Mouse (Mus musculus): ENCODE measurements around the gene Atg2b. TPM values are rescaled to one million over a fixed set of nuclear protein-coding genes. Genes with fewer than 3 reads are reported as not detected.

The Atg2b gene
- polyA plus RNA-seq (2014; fragmentation: Nextera tagmentation; extraction: Ambion mirVana) = 26.3 and 28.2 TPM in 2 replicates

- Histone ChIP-seq H3K9me3 (ENCODE audit: control insufficient read depth, low read length) (no peaks in the 10 kb centered on the region), H3K4me3 (ENCODE audit: low read depth, low read length) (peak within 1 kb of the TSS; percentile 98), H3K4me1 (replicated peaks; ENCODE audit: control insufficient read depth, insufficient read depth, low read length) (peaks cover 21% of the 10 kb centered on the region; the same call in 1 of the 2 replicates), H3K9ac (ENCODE audit: low read depth, low read length) (peak within 1 kb of the TSS; percentile 98), H3K36me3 (ENCODE audit: control insufficient read depth, insufficient read depth, low read length) (0 out of 2 replicates have a peak, but pooled peaks cover 4% of the 10 kb centered on the region), H3K27ac (ENCODE audit: low read depth, low read length) (peak within 1 kb of the TSS; percentile 82), H3K27me3 (replicated peaks; ENCODE audit: control insufficient read depth, insufficient read depth, low read length) (no peaks in the 10 kb centered on the region), H3K4me2 (peak within 1 kb of the TSS; percentile 80)
- WGBS = under 1% methylated on average over 73 of the region's 73 CpGs
- ATAC-seq (replicated peaks; ENCODE audit: low FRiP score) (peak; percentile 88), DNase-seq (ENCODE audit: low spot score) (peak; percentile 97)
Observed at GRCm38 (mm10) chr12:105685001-105685691, at the start of gene Atg2b. Gene Atg2b (minus strand): TSS chr12:105685211.

DNA sequence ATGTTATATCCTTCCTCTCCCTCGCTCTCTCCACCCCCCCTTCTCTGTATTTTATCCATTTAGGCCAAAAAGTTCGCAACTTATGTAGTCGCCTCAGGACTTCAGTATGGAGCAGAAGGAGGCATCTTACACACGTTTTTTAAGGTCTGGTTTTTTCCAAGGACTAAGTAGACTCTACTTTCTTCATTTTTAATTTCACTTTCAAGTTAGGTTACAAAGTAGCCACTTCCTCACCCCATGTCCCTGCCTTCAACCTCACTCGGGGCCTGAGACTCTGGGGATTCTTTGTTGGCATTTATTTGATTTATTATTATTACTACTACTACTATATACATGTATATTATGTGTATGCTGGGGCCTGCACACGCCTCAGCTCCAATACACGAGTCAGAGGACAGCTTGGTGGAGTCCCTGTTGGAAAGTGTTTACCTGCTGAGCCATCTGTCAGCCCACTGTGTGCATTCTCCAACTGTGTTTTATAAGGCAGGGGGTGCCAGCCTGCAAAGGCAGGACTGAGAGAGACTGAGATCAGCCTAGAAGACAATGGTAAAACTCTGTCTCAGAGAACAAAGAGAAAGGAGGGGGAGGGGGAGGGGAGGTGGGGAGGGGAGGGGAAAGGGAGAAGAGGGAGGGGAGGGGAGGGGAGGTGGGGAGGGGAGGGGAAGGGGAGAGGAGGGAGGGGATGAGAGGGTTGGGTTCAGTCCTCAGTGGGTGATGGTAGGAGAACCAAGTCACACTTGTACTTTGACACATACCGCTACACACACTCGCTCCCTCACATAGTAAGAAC lies 48.6 kb upstream of the Atg2b start:
- Histone ChIP-seq H3K9me3 (ENCODE audit: control insufficient read depth, low read length) (peaks cover 2% of the 10 kb centered on the region; the same call in 1 of the 2 replicates), H3K4me3 (ENCODE audit: low read depth, low read length) (no peak overlapping the region), H3K4me1 (replicated peaks; ENCODE audit: control insufficient read depth, insufficient read depth, low read length) (peaks cover 8% of the 10 kb centered on the region), H3K36me3 (ENCODE audit: control insufficient read depth, insufficient read depth, low read length) (no peaks in the 10 kb centered on the region), H3K4me2 (no peak overlapping the region), H3K27me3 (replicated peaks; ENCODE audit: control insufficient read depth, insufficient read depth, low read length) (no peaks in the 10 kb centered on the region), H3K9ac (ENCODE audit: low read depth, low read length) (no peak overlapping the region), H3K27ac (ENCODE audit: low read depth, low read length) (no peak overlapping the region)
- DNase-seq (ENCODE audit: low spot score) (no peak), ATAC-seq (replicated peaks; ENCODE audit: low FRiP score) (no peak)
- 74% methylated on average over 9 of the region's 9 CpGs for WGBS

DNA sequence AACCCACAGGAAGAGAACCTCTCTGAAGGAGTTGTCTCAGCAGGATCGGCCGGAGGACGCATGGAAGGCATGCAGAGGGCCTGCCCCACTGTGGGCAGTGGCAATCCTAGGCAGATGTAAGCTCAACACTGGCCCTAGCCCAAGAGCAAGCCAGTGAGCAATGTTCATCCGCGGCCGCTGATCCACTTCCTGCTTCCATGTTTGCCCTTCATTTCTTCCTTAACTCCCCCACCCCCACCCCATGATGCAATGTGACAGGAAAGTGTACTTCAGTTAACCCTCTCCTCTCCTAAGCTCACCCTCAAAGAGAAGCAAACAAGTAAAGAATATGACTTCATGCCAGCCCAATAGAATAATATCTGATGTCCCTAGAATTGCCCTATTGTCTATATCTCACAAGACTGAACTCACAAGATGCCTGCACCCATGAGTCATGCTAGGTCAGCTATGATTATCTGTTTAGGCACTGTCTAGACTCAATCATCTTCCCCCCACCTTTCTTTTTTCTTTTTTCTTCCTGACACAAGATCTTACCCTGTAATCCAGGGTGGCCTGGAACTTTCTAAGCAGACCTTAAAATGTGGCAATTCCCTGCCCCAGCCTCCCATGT lies 45.9 kb upstream of the Atg2b start:
- Histone ChIP-seq H3K27me3 (replicated peaks; ENCODE audit: control insufficient read depth, insufficient read depth, low read length) (no peaks in the 10 kb centered on the region), H3K27ac (ENCODE audit: low read depth, low read length) (no peak overlapping the region), H3K4me2 (no peak overlapping the region), H3K4me3 (ENCODE audit: low read depth, low read length) (no peak overlapping the region), H3K4me1 (replicated peaks; ENCODE audit: control insufficient read depth, insufficient read depth, low read length) (peaks cover 14% of the 10 kb centered on the region), H3K9ac (ENCODE audit: low read depth, low read length) (no peak overlapping the region), H3K36me3 (ENCODE audit: control insufficient read depth, insufficient read depth, low read length) (no peaks in the 10 kb centered on the region), H3K9me3 (ENCODE audit: control insufficient read depth, low read length) (no peaks in the 10 kb centered on the region)
- no peak for DNase-seq (ENCODE audit: low spot score)
- 68% methylated on average over 6 of the region's 6 CpGs for WGBS
- ATAC-seq (replicated peaks; ENCODE audit: low FRiP score) = no peak

DNA sequence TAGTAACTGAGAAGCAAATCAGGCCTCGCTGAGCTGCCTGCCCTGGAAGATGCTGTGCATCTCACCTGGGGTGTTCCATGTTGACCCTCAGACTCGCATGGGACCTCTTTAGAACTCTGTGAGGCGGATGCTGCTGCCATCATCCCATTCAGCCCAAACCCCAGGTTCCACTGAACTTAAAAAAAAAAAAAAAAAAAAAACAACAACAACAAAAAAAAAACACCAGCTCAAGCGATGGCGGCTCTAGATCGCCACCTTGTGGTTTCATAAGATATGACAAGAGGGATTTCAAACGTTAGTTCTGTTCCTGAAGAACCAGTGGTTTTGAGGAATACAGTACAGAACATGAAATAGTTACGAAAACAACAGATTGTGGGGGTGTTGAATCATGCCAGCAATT lies 43.0 kb upstream of the Atg2b start:
- Histone ChIP-seq H3K27ac (ENCODE audit: low read depth, low read length) (peak overlapping the region; percentile 89), H3K4me1 (replicated peaks; ENCODE audit: control insufficient read depth, insufficient read depth, low read length) (peaks cover 24% of the 10 kb centered on the region), H3K9me3 (ENCODE audit: control insufficient read depth, low read length) (no peaks in the 10 kb centered on the region), H3K4me3 (ENCODE audit: low read depth, low read length) (no peak overlapping the region), H3K9ac (ENCODE audit: low read depth, low read length) (no peak overlapping the region), H3K27me3 (replicated peaks; ENCODE audit: control insufficient read depth, insufficient read depth, low read length) (no peaks in the 10 kb centered on the region), H3K36me3 (ENCODE audit: control insufficient read depth, insufficient read depth, low read length) (no peaks in the 10 kb centered on the region), H3K4me2 (peak overlapping the region; percentile 28; the same call in 1 of the 2 replicates)
- DNase-seq (ENCODE audit: low spot score) (no peak), ATAC-seq (replicated peaks; ENCODE audit: low FRiP score) (no peak)
- WGBS = 23% methylated on average over 8 of the region's 8 CpGs

- WGBS = 59% methylated on average over 3 of the region's 3 CpGs
- Histone ChIP-seq H3K27me3 (replicated peaks; ENCODE audit: control insufficient read depth, insufficient read depth, low read length) (no peaks in the 10 kb centered on the region), H3K9ac (ENCODE audit: low read depth, low read length) (0 out of 2 replicates have a peak overlapping the region, but pooled peaks have one; percentile 40), H3K36me3 (ENCODE audit: control insufficient read depth, insufficient read depth, low read length) (no peaks in the 10 kb centered on the region), H3K4me1 (replicated peaks; ENCODE audit: control insufficient read depth, insufficient read depth, low read length) (peaks cover 24% of the 10 kb centered on the region), H3K4me3 (ENCODE audit: low read depth, low read length) (no peak overlapping the region), H3K27ac (ENCODE audit: low read depth, low read length) (peak overlapping the region; percentile 89), H3K4me2 (peak overlapping the region; percentile 49), H3K9me3 (ENCODE audit: control insufficient read depth, low read length) (no peaks in the 10 kb centered on the region)
- DNase-seq (ENCODE audit: low spot score) = no peak
- ATAC-seq (replicated peaks; ENCODE audit: low FRiP score) = peak; percentile 87
Observed at GRCm38 (mm10) chr12:105727268-105727667, 42.3 kb upstream of the Atg2b start.

DNA sequence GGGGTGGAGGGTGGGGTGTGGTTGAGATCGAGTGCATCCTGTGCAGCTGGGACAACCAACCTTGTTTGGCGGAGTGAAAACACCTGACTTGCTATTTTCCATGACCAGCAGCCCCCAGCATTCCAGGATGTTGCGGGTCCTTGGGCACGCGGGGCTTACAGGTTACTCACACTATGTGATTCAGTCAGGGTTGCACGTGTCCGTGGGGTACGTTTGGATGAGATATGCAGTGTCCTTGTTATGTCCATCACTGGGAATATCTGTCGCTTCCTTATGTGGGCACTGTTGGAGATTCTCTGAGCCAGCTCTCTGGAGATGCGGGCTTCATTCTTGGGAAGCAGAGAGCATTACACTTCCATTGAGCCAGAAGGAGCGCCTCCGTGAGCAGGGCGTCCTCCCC lies 40.7 kb upstream of the Atg2b start:
- Histone ChIP-seq H3K4me2 (no peak overlapping the region), H3K9ac (ENCODE audit: low read depth, low read length) (no peak overlapping the region), H3K4me1 (replicated peaks; ENCODE audit: control insufficient read depth, insufficient read depth, low read length) (peaks cover 20% of the 10 kb centered on the region), H3K4me3 (ENCODE audit: low read depth, low read length) (no peak overlapping the region), H3K27me3 (replicated peaks; ENCODE audit: control insufficient read depth, insufficient read depth, low read length) (no peaks in the 10 kb centered on the region), H3K27ac (ENCODE audit: low read depth, low read length) (peak overlapping the region; percentile 19; the same call in 1 of the 2 replicates), H3K36me3 (ENCODE audit: control insufficient read depth, insufficient read depth, low read length) (no peaks in the 10 kb centered on the region), H3K9me3 (ENCODE audit: control insufficient read depth, low read length) (no peaks in the 10 kb centered on the region)
- 78% methylated on average over 13 of the region's 13 CpGs for WGBS
- DNase-seq (ENCODE audit: low spot score) (no peak), ATAC-seq (replicated peaks; ENCODE audit: low FRiP score) (no peak)

- ATAC-seq (replicated peaks; ENCODE audit: low FRiP score) (peak; percentile 80), DNase-seq (ENCODE audit: low spot score) (no peak)
- peak overlapping the region; percentile 27 for H3K4me2 ChIP-seq
- H3K27ac ChIP-seq (ENCODE audit: low read depth, low read length) = peak overlapping the region; percentile 82
- H3K36me3 ChIP-seq (ENCODE audit: control insufficient read depth, insufficient read depth, low read length) = no peaks in the 10 kb centered on the region
- H3K9ac ChIP-seq (ENCODE audit: low read depth, low read length) = no peak overlapping the region
- WGBS = 26% methylated on average over 1 of the region's 1 CpGs
- H3K27me3 ChIP-seq (replicated peaks; ENCODE audit: control insufficient read depth, insufficient read depth, low read length) = no peaks in the 10 kb centered on the region
- no peak overlapping the region for H3K4me3 ChIP-seq (ENCODE audit: low read depth, low read length)
- H3K9me3 ChIP-seq (ENCODE audit: control insufficient read depth, low read length) = no peaks in the 10 kb centered on the region
- peaks cover 20% of the 10 kb centered on the region for H3K4me1 ChIP-seq (replicated peaks; ENCODE audit: control insufficient read depth, insufficient read depth, low read length)
Observed at GRCm38 (mm10) chr12:105724616-105725015, 39.6 kb upstream of the Atg2b start.

DNA sequence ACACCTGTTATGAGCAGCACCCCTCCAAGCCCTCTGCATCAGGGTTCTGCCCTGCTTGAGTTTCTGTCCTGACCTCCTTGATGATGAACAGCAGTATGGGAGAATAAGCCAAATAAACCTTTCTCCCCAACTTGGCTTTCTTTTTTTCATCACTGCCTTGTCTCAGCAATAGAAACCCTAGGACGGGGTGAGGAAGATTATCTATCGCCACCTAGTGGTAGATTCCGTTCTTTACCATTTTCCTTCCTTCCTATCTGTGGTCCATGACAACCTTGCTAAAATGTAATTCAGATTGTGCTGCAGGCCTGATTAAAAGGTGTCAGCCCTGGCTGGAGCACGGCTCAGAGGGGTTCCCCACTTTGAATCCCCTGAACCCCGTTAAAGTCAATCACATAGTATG lies 37.6 kb upstream of the Atg2b start:
- no peak overlapping the region for H3K9ac ChIP-seq (ENCODE audit: low read depth, low read length)
- 2% methylated on average over 5 of the region's 5 CpGs for WGBS
- DNase-seq (ENCODE audit: low spot score) (peak; percentile 46), ATAC-seq (replicated peaks; ENCODE audit: low FRiP score) (no peak; the same call in 1 of the 2 replicates)
- no peak overlapping the region for H3K4me3 ChIP-seq (ENCODE audit: low read depth, low read length)
- H3K4me2 ChIP-seq = no peak overlapping the region
- no peaks in the 10 kb centered on the region for H3K27me3 ChIP-seq (replicated peaks; ENCODE audit: control insufficient read depth, insufficient read depth, low read length)
- H3K9me3 ChIP-seq (ENCODE audit: control insufficient read depth, low read length) = no peaks in the 10 kb centered on the region
- H3K4me1 ChIP-seq (replicated peaks; ENCODE audit: control insufficient read depth, insufficient read depth, low read length) = peaks cover 25% of the 10 kb centered on the region
- no peak overlapping the region for H3K27ac ChIP-seq (ENCODE audit: low read depth, low read length)
- H3K36me3 ChIP-seq (ENCODE audit: control insufficient read depth, insufficient read depth, low read length) = no peaks in the 10 kb centered on the region
